Mouse (Mus musculus) embryo, embryonic 11.5 days (tissue): ENCODE data around the gene Galp.
"Not testable (repeated sequence)": the region's sequence is repeated elsewhere in the genome, so short reads cannot be mapped to it uniquely, and the experiment has no call there.

Experiments
- DNase-seq: peaks from one replicate; pipeline ENCODE4 v3.0.0-alpha.2; 2012; ENCODE audit warnings: low read depth, low spot score

Galp gene

GRCm38 (mm10) chr7:6174365-6174987, 22.4 kb upstream of the Galp start:
- DNase-seq = not testable (repeated sequence)

DNA sequence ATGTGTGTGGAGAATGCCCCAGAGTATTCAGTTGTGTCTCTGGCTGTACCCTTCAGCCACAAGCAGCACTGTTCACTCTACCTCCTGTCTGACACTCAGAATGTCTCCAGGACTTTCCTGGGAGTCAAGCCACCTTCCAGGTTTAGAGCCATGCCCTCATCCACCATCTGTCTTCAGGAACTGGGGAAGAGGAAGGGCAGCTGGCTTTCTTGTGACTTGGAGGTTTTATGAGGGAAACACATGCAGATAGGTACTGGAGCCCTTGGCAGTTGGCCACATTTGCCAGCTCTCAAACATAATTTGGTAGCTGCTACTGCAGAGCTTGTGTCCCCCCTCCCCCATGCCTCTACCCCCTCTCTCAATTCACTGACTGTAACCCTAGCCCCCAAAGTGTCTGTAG, 17.9 kb upstream of the Galp start:
- DNase-seq = no peak

GRCm38 (mm10) chr7:6182882-6183281, 14.0 kb upstream of the Galp start:
- no peak for DNase-seq

DNA sequence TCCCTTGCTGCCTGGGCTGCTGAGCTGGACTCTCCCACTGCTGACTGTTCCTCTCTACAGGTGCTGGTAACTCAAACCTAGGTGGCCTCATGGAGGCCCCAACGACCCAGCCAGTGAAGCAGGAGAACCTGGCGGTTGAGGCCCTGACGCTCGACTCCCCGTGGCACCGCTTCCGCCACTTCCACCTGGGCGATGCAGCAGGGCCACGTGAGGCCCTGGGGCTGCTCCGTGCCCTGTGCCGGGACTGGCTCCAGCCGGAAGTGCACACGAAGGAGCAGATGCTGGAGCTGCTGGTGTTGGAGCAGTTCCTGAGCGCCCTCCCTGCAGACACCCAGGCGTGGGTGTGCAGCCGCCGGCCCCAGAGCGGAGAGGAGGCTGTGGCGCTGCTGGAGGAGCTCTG, 13.1 kb upstream of the Galp start:
- no peak for DNase-seq

GRCm38 (mm10) chr7:6184521-6184920, 12.4 kb upstream of the Galp start:
- DNase-seq = no peak

DNA sequence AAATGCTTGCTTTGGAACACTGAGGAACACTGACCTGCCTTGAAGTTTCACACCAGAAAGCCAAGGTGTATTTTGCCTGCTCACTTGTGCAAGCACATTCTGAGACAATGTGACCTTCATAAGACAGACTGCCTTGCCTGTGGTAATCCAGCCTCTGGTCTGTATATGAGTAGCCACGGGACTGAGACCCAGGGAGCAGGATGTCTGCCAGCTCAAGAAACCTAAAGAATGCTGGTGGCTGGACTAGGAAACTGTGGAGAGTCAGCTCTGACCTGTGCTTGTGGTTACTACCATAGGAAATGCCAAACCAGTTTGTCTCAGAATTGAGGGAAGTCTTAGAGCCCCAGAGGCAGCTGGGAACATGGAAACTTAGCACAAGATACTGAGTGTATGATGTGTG, 11.5 kb upstream of the Galp start:
- no peak for DNase-seq

GRCm38 (mm10) chr7:6186176-6186575, 10.7 kb upstream of the Galp start:
- DNase-seq = no peak

GRCm38 (mm10) chr7:6186756-6187155, 10.1 kb upstream of the Galp start:
- no peak for DNase-seq

DNA sequence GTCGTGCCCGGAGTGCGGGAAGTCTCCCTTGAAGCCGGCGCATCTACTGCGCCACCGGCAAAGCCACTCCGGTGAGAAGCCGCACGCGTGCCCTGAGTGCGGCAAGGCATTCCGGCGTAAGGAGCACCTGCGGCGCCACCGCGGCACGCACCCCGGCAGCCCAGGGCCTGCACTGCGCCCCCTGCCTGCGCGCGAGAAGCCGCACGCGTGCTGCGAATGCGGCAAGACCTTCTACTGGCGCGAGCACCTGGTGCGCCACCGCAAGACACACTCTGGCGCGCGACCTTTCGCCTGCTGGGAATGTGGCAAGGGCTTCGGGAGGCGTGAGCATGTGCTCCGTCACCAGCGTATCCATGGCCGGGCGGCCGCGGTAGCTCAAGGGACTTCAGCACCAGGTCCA, 7.3 kb upstream of the Galp start:
- no peak for DNase-seq

GRCm38 (mm10) chr7:6191376-6191775, 5.5 kb upstream of the Galp start:
- DNase-seq = peak; percentile 59

- peak; percentile 51 for DNase-seq
Measured at GRCm38 (mm10) chr7:6194129-6194528, 2.8 kb upstream of the Galp start.

- DNase-seq = no peak
Measured at GRCm38 (mm10) chr7:6195777-6196176, 1.1 kb upstream of the Galp start.

- no peak for DNase-seq
Measured at GRCm38 (mm10) chr7:6204200-6204599, 7.3 kb downstream of the Galp start.

GRCm38 (mm10) chr7:6213144-6213543, 16.3 kb downstream of the Galp start:
- DNase-seq = no peak

DNA sequence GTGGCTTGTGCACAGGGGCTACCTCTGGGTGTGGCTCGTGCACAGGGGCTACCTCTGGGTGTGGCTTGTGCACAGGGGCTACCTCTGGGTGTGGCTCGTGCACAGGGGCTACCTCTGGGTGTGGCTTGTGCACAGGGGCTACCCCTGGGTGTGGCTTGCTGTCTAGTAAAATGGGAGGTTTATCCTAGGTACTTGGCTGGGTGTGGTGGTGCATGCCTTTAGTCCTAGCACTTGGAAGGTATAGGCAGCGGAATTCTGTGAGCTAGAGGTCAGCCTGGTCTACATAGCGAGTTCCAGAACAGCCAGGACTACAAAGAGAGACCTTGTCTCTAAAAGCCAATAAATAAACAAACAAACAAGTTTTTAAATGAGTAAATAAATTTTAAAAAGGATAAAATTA, 17.8 kb downstream of the Galp start:
- DNase-seq = not testable (repeated sequence)

GRCm38 (mm10) chr7:6220147-6220546, 23.3 kb downstream of the Galp start:
- DNase-seq = no peak

DNA sequence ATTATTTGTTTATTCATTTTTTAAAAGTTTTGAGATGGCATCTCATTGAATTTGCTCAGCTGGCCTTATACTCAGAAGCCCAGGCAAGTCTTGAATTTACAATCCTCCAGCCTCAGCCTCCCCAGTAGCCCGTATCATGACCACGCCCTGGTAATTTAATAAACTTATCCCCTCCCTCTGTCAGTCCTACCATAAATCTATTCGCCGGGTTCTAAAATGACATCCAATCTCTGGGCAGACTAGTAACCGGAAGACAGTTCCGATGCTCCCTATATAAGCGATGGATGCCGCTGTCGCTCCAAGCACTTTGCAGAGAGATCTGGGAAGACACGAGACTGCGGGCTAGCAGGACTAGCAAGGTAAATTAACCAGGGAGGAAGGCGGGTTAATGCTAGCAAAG, 25.1 kb downstream of the Galp start, which contains the start of gene Zscan5b:
Gene Zscan5b, plus strand, starts transcription at position 301 of the 400 bp plus-strand sequence.
- no peak for DNase-seq

GRCm38 (mm10) chr7:6228491-6228890, 31.6 kb downstream of the Galp start:
- DNase-seq = not testable (repeated sequence)

DNA sequence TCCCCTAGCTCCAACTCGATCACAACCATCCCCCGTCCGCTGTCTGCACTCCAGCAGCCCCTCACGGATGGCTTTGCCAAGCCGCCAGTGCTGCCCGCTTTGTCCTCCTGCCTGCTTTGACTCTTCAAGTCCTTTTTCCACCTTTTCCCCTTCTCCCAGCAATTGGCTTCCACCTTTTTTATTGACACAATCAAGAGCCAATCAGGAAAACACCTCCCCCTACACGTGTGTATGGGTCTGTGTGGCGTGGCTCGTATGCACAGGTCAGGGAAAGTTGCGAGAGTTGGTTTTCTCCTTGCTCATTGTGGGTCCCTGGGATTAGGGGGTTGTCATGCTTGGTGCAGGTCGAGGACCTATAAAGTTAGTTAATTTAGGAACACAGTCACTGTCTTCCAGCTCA, 42.9 kb downstream of the Galp start:
- DNase-seq = no peak

DNA sequence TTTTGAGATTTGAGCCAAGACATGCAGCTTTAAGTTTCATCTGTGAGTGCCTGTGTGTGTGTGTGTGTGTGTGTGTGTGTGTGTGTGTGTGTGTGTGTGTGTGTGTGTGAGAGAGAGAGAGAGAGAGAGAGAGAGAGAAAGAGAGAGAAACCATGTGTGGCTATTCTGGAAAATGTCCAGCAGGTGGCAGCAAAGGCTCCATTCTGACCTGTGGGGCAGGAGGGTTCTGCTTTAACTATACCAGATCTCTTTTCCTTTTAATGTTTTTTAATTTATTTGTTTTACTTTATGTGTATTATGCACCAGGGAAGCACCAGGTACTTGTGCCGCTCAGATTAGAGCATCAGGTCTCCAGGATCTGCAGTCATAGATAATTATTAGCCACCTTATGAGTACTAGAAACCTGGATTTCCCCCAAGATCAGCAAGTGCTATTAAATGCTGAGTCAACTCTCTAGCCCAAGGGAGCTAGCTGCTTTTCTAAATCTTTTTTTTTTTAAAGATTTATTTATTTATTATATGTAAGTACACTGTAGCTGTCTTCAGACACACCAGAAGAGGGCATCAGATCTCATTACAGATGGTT, 44.0 kb downstream of the Galp start:
- DNase-seq = not testable (repeated sequence)

DNA sequence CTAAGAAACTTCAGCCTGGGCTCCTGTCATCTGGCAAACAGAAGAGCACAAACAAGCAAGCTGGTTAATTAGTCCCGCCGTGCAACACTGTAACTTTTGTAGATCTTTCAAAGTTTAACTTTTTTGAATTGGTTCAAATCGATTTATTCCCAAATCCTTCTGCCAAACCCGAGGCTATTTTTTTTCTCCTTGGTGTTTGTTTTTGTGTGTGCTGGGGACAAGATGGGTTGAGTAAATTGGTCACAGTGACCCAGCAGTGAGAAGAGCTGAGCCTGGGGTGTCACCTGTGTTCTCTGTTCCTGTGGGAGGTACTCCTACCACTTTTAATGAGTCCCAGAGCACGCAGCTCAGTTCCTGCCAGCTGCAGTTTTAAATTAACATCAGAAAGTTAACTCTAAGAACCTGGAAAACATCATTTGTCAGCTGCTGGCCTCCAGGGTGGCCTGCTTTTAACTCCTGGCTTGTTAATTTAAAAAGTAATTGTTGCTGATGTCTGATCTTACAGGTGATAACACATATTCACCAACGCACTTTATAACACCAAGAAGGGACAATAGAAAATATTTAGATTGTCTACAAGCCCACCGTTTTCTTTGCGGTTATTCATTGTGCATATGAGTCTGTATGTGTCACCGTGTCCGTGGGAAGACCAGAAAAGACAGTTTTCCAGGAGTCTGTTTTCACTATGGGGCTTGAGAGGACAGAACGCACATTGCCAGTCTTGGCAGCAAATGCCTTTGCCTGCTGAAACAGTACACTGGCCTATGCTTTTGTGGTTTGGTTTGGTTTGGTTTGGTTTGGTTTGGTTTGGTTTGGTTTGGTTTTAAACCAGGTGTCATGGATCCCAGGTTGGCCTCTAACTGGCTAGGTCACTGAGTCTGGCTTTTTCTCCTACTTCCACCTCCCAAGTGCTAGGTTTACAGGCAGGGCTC, 47.7 kb downstream of the Galp start:
- DNase-seq = no peak

DNA sequence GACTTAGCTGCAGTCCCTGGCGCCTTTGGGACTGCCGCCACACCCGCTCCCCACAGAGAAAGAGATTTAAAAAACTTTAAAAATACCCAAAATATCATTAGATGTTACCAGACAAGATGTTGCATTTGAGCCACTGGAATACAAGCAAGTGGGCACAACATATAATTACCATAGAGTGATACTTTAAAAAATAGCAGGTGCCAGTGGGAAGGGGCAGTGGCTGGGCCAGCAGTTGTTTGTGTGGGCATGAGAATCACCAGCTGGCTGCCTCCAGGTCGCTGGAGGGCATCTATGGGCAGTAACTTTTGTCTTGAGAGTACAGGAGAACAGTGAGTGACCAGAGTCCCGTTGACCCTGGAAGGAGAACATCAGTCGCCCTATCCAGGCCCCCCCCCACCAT, 55.5 kb downstream of the Galp start, which contains the start of gene Epp13:
Gene Epp13, plus strand, starts transcription at position 301 of the 400 bp plus-strand sequence.
- DNase-seq = no peak
